Mouse (Mus musculus) heart, postnatal 36 days (tissue): ENCODE results near the gene Tmem132b. TPM values are rescaled to one million over a fixed set of nuclear protein-coding genes. Genes with fewer than 3 reads are reported as not detected.

ENCODE experiments used
- DNase-seq, 2 experiments: peaks; one replicate each; pipeline ENCODE4 v3.0.0; 2021 to 2022
- intact Hi-C: fragments of 180-260 bp; cut with DNase I; formaldehyde crosslinking; loops from one replicate; pipeline ENCODE4 v1.15.1; 2025
- total RNA-seq, 2 experiments: library from RNA; stranded (reverse); gene quantifications; 2 replicates each; pipeline ENCODE4 v1.2.3; 2021

The Tmem132b gene
- total RNA-seq, 2 experiments from 2014 or later, result not detected

GRCm38 (mm10) chr5:125568457-125568856, 36.9 kb downstream of the Tmem132b start:
- no peak for DNase-seq
- intact Hi-C loops, result no loop called here

- DNase-seq, result no peak
- intact Hi-C loops, result no loop called here
Observed at GRCm38 (mm10) chr5:125572011-125572410, 40.4 kb downstream of the Tmem132b start.

- DNase-seq, result no peak
- intact Hi-C loops, result no loop called here
Observed at GRCm38 (mm10) chr5:125574886-125575285, 43.3 kb downstream of the Tmem132b start.

- intact Hi-C loops, result no loop called here
Observed at GRCm38 (mm10) chr5:125575866-125576265, 44.3 kb downstream of the Tmem132b start.

GRCm38 (mm10) chr5:125578661-125579060, 47.1 kb downstream of the Tmem132b start:
- intact Hi-C loops, result no loop called here
- no peak for DNase-seq

More at GRCm38 (mm10) chr5:125575866-125576265, 44.3 kb downstream of the Tmem132b start:
- no peak for DNase-seq

GRCm38 (mm10) chr5:125579153-125579552, 47.6 kb downstream of the Tmem132b start:
- DNase-seq, result no peak
- intact Hi-C loops, result no loop called here

- intact Hi-C loops, result no loop called here
- no peak for DNase-seq
Observed at GRCm38 (mm10) chr5:125583298-125583697, 51.7 kb downstream of the Tmem132b start.

- intact Hi-C loops, result no loop called here
- DNase-seq, result no peak
Observed at GRCm38 (mm10) chr5:125583836-125584235, 52.3 kb downstream of the Tmem132b start.

GRCm38 (mm10) chr5:125585211-125585610, 53.6 kb downstream of the Tmem132b start:
- no peak for DNase-seq
- intact Hi-C loops, result no loop called here

- intact Hi-C loops, result no loop called here
Observed at GRCm38 (mm10) chr5:125588203-125588602, 56.6 kb downstream of the Tmem132b start.

GRCm38 (mm10) chr5:125588876-125589667, 57.5 kb downstream of the Tmem132b start:
- intact Hi-C loops, result no loop called here

More at GRCm38 (mm10) chr5:125588203-125588602, 56.6 kb downstream of the Tmem132b start:
- no peak for DNase-seq

GRCm38 (mm10) chr5:125598056-125598455, 66.5 kb downstream of the Tmem132b start:
- intact Hi-C loops, result no loop called here
- no peak for DNase-seq

More at GRCm38 (mm10) chr5:125588876-125589667, 57.5 kb downstream of the Tmem132b start:
- no peak for DNase-seq

- intact Hi-C loops, result no loop called here
Observed at GRCm38 (mm10) chr5:125607146-125607545, 75.6 kb downstream of the Tmem132b start.

GRCm38 (mm10) chr5:125609968-125610367, 78.4 kb downstream of the Tmem132b start:
- DNase-seq, result no peak
- intact Hi-C loops, result no loop called here

More at GRCm38 (mm10) chr5:125607146-125607545, 75.6 kb downstream of the Tmem132b start:
- DNase-seq, result no peak

- intact Hi-C loops, result no loop called here
- DNase-seq, result no peak
Observed at GRCm38 (mm10) chr5:125612460-125612859, 80.9 kb downstream of the Tmem132b start.

- DNase-seq, result no peak
Observed at GRCm38 (mm10) chr5:125613136-125613535, 81.6 kb downstream of the Tmem132b start.

GRCm38 (mm10) chr5:125614348-125614747, 82.8 kb downstream of the Tmem132b start:
- intact Hi-C loops, result no loop called here
- peak in 1 of 2 experiments; percentile 3 for DNase-seq

More at GRCm38 (mm10) chr5:125613136-125613535, 81.6 kb downstream of the Tmem132b start:
- intact Hi-C loops, result no loop called here

GRCm38 (mm10) chr5:125617050-125617449, 85.5 kb downstream of the Tmem132b start:
- intact Hi-C loops, result no loop called here
- DNase-seq, result no peak

GRCm38 (mm10) chr5:125627816-125628348, 96.3 kb downstream of the Tmem132b start:
- no peak for DNase-seq
- intact Hi-C loops, result no loop called here

- intact Hi-C loops, result no loop called here
- DNase-seq, result no peak
Observed at GRCm38 (mm10) chr5:125634666-125635065, 103.1 kb downstream of the Tmem132b start.

GRCm38 (mm10) chr5:125640966-125641365, 109.4 kb downstream of the Tmem132b start:
- no peak for DNase-seq
- intact Hi-C loops, result no loop called here
